Mouse (Mus musculus) brain, embryonic 14.5 days (tissue): ENCODE measurements at regions not wholly inside any gene's neighbourhood (a gene's known extent, or its start where the extent isn't known, plus 50 kb on each side); places are given as distances from the start of the nearest gene placed in this dataset.

Source experiments
- CTCF ChIP-seq: fragments of 200-500 bp; IDR thresholded peaks from 2 replicates; pipeline ENCODE4 v1.5.1; 2012; ENCODE audit warnings: inconsistent platforms, mild to moderate bottlenecking, moderate library complexity, borderline replicate concordance; ENCODE audit not compliant: insufficient read depth, insufficient read length; ENCODE audit errors: extremely low read depth
- POLR2A ChIP-seq: fragments of 200-500 bp; IDR thresholded peaks from 2 replicates; pipeline ENCODE4 v1.6.1; 2012; ENCODE audit warnings: mild to moderate bottlenecking, inconsistent platforms, borderline replicate concordance; ENCODE audit not compliant: poor library complexity, insufficient read depth, insufficient read length, severe bottlenecking; ENCODE audit errors: extremely low read depth

DNA sequence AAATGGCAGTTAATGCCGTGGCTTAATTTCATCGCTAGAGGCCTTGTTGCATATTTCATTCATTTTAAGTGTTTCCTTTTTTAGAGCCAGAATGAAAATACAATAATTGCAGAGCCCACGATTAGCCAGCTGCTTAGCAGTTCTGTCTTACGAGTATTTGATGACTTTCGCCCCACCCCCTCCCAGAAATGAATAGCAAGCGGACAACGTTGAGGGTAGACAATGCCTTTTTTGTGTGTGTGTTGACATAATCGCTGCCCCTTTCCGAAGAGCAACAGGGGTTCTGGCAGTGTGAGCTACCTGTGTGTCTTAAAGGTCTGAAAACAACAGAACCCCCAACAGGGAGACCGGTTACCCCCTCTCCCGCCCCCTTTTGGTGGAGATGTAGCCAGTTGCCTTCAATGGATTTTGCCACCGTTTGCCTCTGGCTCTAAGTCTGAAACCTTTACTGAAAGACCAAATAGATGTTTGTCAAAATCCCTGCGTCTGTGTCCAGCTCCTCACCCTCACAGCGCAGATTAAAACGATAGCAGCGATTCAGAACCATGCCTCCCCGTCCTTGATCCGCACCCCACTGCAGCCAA is 242.6 kb upstream of the Gm6793 start:
- TF ChIP-seq CTCF (peak; percentile 22; the same call in 1 of the 2 replicates), POLR2A (no peak)
